Mouse (Mus musculus): ENCODE results near the gene Pkhd1.

Pkhd1 gene

DNA sequence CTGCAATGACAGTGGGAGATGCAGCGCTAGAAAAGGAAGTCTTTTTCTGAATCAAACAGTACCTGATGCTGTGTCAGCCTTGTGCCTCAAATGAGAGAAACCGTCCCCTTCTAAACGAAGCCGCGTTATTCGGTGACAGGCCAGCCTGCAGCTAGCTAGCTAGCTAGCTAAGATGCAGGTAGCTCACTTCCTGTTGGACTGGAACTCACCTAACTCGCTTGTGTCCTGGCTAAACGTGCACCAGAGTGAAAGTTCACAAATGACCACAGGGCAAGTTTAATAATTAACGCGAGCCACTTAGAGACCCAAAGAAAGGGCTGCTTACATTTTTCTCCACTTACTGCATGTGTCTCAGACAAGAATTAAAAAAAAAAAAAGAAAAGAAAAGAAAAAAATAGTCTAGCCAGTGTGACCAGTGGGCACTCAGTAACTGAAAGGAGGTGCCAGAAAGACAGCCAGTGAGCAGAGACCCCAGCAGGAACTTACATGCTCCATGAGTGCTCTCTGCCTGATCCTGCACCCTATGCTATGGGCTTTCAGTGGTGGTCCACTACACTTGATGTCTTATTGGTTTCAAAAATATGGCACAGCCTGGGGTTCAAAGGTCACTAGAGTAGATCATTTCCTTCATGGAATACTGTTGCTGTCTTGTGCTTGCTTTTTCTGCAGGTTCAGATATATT lies at the start of gene Pkhd1:
Gene Pkhd1 (minus strand): TSS at position 216 of the 682 bp plus-strand sequence.
- no peak for DNase-seq (ENCODE audit: low read depth, low spot score)

- DNase-seq (ENCODE audit: low read depth, low spot score), result no peak
Observed at GRCm38 (mm10) chr1:20667567-20667966, 49.7 kb upstream of the Pkhd1 start.

GRCm38 (mm10) chr1:20666233-20666632 lies 48.4 kb upstream of the Pkhd1 start:
- DNase-seq (ENCODE audit: low read depth, low spot score), result no peak

DNA sequence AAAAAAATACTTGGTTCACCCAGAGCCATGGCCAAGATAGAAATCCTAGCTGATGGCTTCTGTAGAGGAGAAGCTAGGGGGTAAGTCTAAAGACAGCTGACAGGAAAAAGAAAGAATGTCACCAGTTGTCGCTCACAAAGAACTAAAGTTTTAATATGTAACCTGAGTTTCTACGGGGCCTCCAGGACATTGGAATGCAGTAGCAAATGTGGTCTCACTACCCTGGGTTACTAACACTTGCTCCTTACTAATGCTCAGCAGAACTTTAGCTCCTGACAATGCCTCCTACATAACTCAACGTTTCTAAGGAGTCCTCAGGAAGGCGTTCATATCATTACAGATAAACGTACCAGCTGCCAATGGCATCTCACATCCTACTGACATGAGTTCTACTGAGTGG lies 37.2 kb upstream of the Pkhd1 start:
- no peak for DNase-seq (ENCODE audit: low read depth, low spot score)

GRCm38 (mm10) chr1:20653513-20654506 lies 35.9 kb upstream of the Pkhd1 start:
- no peak for DNase-seq (ENCODE audit: low read depth, low spot score)

- no peak for DNase-seq (ENCODE audit: low read depth, low spot score)
Observed at GRCm38 (mm10) chr1:20634856-20635255, 17.0 kb upstream of the Pkhd1 start.

GRCm38 (mm10) chr1:20633276-20633869 lies 15.5 kb upstream of the Pkhd1 start:
- no peak for DNase-seq (ENCODE audit: low read depth, low spot score)

- no peak for DNase-seq (ENCODE audit: low read depth, low spot score)
Observed at GRCm38 (mm10) chr1:20624564-20624963, 6.7 kb upstream of the Pkhd1 start.

DNA sequence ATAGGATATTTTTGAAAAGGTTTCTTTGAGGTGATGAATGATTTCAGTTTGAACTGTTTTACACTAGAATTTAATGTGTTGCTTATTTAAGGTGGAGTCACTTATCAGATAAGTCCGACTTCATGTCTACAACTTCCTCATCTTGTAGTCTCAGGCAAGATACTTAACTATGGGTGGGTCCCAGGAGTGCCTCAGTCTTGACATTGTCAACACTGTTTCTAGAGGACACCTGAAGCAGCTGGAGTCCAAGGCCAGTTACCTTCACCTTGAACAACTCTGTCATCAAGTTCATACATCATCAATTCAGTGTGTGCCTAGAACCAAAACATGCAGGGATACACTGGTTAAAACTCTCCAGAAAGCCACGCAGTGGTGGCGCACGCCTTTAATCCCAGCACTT lies 5.5 kb upstream of the Pkhd1 start:
- DNase-seq (ENCODE audit: low read depth, low spot score), result no peak

- DNase-seq (ENCODE audit: low read depth, low spot score), result no peak
Observed at GRCm38 (mm10) chr1:20620611-20621010, 2.7 kb upstream of the Pkhd1 start.

- no peak for DNase-seq (ENCODE audit: low read depth, low spot score)
Observed at GRCm38 (mm10) chr1:20619363-20619762, 1.5 kb upstream of the Pkhd1 start.

GRCm38 (mm10) chr1:20612643-20613042 lies 5.2 kb downstream of the Pkhd1 start:
- peak; percentile 40 for DNase-seq (ENCODE audit: low read depth, low spot score)

DNA sequence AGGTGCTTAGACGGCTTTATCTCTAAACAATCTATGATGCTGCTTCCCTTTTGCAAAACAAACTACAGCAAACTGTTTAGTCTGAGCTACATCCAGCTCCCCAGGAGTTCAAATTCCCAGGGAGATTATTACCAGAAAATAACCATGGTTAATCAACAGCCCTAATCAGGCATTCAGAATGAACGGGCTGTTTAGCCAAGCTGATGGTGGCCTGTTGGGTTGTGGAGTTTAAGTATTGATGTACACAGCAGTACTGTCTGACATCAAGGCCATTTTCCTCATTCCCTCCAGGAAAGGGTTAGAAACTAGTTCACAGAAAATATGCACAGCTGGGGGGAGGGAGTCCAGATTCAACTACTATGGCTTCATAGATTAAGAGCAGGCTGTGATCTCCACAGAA lies 12.4 kb downstream of the Pkhd1 start:
- DNase-seq (ENCODE audit: low read depth, low spot score), result no peak

- DNase-seq (ENCODE audit: low read depth, low spot score), result no peak
Observed at GRCm38 (mm10) chr1:20590488-20590887, 27.4 kb downstream of the Pkhd1 start.

DNA sequence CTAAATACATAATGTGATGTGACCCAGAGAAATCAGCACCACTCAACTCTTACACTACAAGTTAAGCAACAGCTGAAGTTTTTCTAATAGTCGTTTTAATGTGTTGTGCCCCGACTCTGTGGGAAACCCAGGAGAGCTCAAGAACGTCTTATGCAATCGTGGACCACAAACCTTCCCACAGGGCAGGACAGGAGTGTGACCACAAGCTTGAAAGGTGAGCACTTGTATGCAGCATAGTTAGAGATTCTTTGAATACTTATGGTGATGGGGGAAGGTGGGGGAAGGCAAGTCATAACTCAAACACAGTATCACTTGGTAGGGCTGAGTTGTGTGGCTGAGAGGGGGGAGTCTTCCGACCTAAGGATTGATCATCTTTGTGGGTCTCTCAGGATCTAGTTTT lies 46.4 kb downstream of the Pkhd1 start:
- no peak for DNase-seq (ENCODE audit: low read depth, low spot score)

GRCm38 (mm10) chr1:20569430-20569829 lies 48.4 kb downstream of the Pkhd1 start:
- no peak for DNase-seq (ENCODE audit: low read depth, low spot score)

DNA sequence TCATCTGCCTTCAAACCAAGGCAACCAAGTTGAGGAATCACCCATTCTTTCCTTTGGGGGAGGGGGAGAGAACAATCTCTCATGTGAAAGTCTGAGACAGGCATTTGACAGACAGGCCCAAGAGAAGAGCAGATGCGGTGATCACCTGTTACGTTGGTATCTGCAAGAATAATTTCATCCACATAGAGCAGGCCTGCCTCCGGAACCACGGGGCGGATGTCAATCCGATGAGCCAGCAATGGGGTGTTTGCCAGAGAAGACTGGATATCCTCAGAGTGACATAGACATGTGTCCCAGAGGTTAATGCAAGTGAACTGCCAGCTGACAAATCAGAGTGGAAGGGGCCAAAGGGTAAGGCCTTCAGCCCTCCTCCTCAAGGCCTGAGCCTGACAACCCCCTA lies 59.4 kb downstream of the Pkhd1 start:
- no peak for DNase-seq (ENCODE audit: low read depth, low spot score)

- DNase-seq (ENCODE audit: low read depth, low spot score), result peak; percentile 69
Observed at GRCm38 (mm10) chr1:20554398-20554797, 63.5 kb downstream of the Pkhd1 start.

DNA sequence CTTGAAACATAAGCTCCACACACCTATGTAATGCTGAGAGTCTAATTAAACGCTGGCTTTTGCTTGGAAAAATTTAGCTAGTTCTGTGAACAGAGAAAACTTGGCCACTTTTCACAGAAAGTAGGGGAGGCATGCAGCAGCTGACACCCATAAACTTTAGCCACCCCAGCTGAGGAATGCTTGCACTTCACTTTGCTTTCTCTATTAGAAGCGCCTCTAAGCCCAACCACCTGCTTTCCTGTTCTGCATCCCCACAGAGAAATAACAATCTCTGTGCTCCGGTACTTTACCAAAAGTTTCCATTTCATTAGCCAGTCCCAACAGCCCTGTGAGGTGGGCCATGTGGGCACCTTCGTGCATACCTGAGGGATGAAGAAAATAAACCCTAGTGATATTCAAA lies 66.5 kb downstream of the Pkhd1 start:
- no peak for DNase-seq (ENCODE audit: low read depth, low spot score)

GRCm38 (mm10) chr1:20544526-20544925 lies 73.3 kb downstream of the Pkhd1 start:
- DNase-seq (ENCODE audit: low read depth, low spot score), result no peak

DNA sequence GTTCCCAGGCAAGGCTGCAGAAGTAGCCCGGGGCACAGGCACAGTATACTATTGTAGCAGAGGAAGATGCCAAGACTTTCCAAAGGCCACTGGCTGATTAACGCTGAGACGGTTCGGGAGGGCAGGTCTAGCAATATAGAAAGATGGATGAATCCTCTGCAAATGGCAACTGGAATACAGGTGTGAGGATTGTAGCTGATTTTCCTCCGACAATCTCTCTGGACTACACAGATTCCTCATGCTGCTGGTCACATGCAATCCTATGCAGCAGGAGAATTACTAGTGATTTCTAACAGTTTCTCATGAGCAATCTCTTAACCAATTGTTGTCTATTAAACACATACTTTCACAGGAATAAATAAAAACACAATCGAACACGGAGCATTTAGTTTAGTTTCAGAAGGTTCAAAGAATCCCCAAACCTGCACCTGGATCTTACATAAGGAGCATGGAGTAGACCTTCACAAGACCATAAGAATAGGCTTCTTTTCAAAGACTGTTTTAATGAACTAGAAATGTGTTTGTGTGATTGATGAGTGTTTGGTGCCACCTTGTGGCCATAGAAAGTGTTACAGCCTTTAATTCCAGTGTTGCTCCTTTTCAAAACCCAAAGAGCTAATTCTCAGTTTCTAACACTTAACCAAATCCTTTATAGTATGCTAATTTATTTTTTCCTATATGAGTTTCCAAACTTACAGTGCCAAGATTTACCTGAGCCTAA lies 104.3 kb downstream of the Pkhd1 start:
- DNase-seq (ENCODE audit: low read depth, low spot score), result peak; percentile 67

DNA sequence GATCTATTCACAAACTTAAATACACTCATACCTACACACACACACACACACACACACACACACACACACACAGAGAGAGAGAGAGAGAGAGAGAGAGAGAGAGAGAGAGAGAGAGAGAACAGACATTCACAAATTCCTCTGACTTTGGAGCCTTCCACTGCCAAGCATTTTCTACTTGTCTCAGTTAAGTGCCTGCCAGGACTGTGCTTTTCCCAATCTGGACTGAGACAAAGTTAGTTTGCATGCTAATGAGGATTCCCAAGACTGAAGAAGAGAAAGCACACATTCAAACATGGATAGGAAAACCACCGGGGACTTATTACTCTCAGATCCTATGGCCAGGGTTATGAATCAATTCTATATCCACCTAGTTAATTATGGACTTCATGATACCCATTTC lies 118.9 kb downstream of the Pkhd1 start:
- DNase-seq (ENCODE audit: low read depth, low spot score), result no peak
